Mouse (Mus musculus) 416B (cell line): ENCODE measurements at regions not wholly inside any gene's neighbourhood (a gene's known extent, or its start where the extent isn't known, plus 50 kb on each side); places are given as distances from the start of the nearest gene placed in this dataset.

Experiments
- DNase-seq: peaks from one replicate; pipeline ENCODE4 v3.0.0; 2011; ENCODE audit warnings: low read depth

- no peak for DNase-seq
These were observed 1146.2 kb upstream of the Gm38303 start for GRCm38 (mm10) chr3:11481676-11482075.

DNA sequence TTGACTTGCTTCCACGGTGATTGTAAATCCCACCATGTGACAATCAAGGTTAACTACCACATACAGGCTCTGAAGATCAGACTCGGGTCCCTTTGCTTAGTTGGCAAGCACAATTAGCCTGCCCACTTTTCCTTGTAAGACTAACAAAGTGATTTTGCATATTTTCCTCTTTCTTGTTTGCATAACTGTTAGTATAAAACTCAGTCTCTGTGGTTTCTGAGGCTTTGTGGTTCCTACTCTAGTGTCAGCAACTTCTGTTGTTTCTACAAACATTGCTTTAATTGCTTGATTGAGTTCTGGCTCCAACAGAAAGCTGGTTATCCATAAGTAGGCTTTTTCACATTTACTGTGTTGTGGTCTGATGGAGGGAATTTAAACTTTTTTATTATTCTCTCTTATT lies 1121.4 kb upstream of the Gm38303 start:
- peak; percentile 2 for DNase-seq

- no peak for DNase-seq
These were observed 1120.7 kb upstream of the Gm38303 start for GRCm38 (mm10) chr3:11456213-11456612.
